Mouse (Mus musculus) heart, adult 11 months (tissue): ENCODE data around the gene Krtcap2.
A peak's percentile ranks its signal among the peaks of the same experiment; 100 is the strongest.

Experiments
- DNase-seq: peaks from one replicate; pipeline ENCODE4 v3.0.0; 2022

Krtcap2 gene

DNA sequence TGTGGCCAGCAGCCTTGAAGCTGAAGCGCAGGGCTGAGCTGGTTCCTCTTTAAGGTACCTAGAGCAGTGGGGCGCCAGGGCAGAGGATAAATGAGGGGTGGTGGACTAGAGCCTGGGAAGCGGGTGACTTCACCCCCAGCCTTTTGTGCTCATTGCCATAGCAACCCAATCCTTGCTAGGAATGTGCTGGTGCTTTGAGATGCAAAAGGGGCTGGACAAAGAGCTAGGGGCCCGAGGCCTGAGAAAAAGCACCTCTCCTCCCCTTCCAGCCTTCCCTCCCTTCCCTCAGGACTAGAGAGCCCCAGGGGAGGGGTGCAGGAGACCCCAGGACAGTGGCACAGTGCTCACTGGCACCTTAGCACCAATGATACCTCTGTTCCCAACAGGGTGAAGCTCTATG lies 19.8 kb upstream of the Krtcap2 start:
- DNase-seq = no peak

DNA sequence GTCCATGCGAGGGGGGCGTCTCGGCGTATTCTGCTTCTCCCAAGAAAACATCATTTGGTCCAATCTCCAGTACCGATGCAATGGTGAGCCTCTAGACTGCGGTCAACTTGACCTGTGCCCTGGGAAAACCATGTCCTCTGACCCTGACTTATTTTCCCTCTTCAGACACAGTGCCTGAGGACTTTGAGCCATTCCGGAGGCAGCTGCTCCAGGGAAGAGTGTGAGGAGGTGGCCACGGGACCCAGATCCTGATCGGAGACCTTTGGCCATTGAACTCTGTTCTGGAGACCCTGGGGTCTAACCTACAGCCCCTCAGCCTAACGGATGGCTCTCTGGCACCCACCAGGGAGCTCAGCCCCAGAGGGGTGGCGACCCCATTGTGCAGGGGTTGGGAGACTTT lies 19.4 kb upstream of the Krtcap2 start:
- DNase-seq = no peak

- DNase-seq = no peak
Measured at GRCm38 (mm10) chr3:89226900-89227299, 18.9 kb upstream of the Krtcap2 start, which contains the start of gene Mtx1. Gene Mtx1 (minus strand): TSS chr3:89227088.

DNA sequence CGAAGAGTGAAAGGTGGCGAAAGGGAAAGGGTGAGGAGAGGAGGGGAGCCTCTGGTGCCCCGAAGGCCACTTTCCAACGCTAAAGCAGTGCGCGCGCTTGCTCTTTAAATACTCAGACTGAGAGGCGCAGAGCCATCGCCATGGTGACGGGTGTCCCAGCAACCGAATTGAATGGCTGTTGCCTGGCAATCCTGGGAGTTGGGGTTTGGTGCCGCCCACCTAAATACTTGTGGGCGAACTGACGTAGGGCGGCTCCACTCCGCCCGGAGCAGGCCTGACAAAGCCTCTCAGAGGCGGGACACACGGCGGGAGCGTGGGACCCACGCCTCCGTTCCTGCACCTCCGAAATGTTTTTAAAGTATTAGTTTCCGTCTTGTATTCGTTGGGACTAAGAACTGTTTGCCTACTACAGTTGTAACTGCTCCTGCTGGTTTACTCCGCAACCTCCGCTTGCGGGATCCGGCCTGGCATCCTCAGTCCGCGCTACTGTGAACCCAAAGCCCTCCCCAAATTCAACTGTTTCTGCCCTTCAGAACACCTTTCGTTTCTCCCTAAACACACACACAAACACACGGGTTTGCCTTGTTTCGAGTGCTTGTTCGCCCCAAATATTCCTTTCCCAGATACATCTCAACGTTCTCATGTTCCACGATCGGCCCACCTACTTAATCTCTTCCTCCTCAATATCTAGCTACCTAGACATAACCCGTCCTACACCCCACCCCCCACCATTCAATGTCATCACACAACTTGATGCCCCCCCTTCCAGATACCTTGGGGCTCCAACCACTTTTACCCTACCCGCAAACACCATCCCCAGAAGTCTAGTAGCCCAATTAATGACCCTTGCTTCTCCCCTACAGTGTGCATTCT lies 18.2 kb upstream of the Krtcap2 start:
- DNase-seq = peak; percentile 99

DNA sequence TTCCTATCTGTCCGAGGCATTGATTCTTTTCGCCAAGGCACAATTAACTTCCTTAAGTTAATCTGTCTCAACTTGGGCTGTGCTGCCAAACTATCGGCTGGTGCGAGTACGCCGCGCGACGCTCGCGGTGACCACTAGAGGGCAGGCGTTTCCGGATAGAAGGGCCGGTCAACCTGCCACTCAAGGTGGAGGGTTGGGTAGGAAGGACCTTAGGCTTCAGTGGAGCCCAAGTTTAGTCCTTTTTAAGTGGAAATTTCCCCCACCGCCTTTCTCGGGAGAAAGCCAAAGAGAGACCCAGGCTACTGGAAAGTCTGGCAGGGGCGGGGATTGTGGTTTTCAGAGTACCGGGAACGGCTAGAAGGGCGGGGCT lies 17.6 kb upstream of the Krtcap2 start:
- peak; percentile 99 for DNase-seq

GRCm38 (mm10) chr3:89228836-89229235 lies 16.9 kb upstream of the Krtcap2 start, which contains the start of gene Muc1:
Gene Muc1 (plus strand): TSS chr3:89229057.
- DNase-seq = peak; percentile 93

DNA sequence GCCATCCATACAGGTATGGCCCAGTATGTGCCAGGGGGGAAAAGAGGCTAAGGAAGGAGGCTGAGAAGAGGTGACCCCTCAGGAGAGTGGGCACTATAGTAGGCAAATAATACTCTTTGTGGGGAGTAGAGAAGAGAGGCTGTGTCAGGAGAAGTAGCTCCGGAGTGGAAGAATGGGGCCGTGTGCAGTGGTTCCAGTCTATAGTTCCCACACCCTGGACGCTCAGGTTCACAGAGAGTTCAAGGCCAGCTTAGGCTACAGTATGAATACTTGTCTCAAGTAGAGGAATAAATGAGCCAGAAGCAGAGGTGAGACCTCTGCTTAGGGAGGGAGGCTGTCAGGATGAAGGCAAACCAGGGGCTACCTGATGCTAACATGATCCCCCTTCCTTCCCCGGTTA lies 16.5 kb upstream of the Krtcap2 start:
- DNase-seq = no peak

DNA sequence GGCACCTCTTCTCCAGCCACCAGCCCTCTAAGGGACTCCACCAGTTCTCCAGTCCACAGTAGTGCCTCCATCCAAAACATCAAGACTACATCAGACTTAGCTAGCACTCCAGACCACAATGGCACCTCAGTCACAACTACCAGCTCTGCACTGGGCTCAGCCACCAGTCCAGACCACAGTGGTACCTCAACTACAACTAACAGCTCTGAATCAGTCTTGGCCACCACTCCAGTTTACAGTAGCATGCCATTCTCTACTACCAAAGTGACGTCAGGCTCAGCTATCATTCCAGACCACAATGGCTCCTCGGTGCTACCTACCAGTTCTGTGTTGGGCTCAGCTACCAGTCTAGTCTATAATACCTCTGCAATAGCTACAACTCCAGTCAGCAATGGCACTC lies 15.2 kb upstream of the Krtcap2 start:
- DNase-seq = peak; percentile 84

DNA sequence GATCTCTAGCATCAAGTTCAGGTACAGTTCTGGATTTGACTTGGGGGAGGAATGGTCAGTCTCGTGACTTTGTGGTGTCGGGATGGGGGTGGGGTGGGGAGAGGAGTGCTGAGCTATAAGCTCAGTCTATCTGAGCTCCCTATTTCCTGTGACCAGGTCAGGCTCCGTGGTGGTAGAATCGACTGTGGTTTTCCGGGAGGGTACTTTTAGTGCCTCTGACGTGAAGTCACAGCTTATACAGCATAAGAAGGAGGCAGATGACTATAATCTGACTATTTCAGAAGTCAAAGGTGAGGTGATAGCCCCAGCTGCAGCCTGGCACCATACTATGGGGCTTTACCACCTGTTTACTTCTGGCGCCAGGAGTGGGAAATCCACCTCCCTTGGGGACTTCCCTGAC lies 14.4 kb upstream of the Krtcap2 start:
- peak; percentile 86 for DNase-seq

DNA sequence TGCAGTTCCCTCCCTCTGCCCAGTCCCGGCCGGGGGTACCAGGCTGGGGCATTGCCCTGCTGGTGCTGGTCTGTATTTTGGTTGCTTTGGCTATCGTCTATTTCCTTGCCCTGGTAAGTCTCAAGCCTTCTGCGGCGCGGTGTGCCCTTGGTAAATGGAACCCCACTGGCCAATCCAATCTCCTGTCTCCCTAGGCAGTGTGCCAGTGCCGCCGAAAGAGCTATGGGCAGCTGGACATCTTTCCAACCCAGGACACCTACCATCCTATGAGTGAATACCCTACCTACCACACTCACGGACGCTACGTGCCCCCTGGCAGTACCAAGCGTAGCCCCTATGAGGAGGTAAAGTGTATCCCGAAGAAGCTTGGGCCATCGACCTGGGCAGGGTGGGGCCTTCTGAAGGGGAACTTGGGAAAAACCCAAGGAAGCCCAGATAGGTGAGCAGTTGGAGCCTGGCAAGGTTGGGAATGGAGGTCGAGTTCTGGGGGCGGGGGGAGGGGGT lies 13.9 kb upstream of the Krtcap2 start:
- peak; percentile 92 for DNase-seq

DNA sequence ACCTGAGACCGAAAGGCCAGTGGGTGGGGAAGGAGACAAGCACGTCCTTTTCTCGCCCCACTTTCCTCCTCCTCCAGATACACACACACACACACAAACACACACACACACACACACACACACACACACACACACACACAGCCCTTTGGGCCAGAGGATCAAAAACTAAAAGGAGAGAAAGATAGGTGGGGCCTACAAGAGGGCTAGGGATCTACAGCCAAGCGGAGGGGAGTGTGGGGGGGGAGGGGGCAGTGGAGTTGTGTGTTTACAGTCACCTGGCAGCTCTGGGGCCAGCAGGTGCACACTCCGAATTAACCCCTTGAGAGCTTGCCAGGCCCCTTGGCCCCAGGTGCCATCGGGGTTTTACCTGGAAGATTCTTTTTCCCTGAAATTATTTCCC lies 13.2 kb upstream of the Krtcap2 start:
- no peak for DNase-seq

DNA sequence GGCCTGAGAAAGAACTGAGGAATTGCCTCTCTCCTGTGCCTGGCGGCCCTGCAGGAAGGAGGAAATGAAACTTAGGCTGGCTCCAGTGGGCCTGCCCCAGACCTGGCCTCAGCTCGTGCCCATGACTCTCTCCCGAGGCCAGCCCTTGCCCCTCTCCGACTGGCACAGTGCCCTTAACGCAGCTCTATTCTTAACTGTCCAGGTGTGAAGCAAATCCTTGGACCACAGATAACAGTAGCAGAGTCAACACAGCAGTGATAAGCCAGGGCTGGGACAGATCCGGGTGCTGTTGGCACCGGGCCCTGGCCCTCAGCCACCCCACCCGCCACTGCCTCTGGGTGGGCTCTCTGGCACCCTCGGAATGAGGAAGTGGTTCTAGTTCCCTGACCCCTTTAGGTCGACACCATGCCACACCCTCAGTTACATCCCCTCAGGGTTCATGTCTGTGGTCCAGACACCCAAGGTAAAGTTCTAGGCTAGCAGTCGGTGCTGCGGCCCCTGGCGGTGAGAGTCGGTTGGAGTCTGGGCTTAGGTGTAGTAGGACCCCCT lies 12.1 kb upstream of the Krtcap2 start:
- peak; percentile 95 for DNase-seq

GRCm38 (mm10) chr3:89236516-89236915 lies 9.2 kb upstream of the Krtcap2 start:
- no peak for DNase-seq

- DNase-seq = peak; percentile 92
Measured at GRCm38 (mm10) chr3:89237682-89238081, 8.1 kb upstream of the Krtcap2 start.

DNA sequence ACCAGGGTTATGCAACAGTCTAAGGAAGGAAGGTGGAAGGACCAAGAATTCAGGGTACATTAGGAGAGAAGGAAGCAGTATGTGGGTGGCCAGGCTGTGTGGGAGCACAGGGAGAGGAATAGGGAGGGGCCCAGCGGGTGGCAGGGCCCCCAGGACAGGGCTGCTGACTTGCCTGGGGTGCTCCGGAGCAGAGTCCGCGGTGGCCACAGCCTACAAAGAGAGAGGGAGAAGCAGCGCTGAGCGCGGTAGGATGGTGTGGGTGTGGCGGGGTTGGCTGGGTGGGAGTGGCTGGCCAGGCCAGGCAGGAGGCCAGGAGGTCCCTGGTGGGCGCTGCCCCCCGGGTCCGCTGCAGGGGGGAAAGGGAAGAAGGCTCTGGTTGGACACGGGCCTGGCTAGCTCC lies 7.3 kb upstream of the Krtcap2 start:
- peak; percentile 85 for DNase-seq

DNA sequence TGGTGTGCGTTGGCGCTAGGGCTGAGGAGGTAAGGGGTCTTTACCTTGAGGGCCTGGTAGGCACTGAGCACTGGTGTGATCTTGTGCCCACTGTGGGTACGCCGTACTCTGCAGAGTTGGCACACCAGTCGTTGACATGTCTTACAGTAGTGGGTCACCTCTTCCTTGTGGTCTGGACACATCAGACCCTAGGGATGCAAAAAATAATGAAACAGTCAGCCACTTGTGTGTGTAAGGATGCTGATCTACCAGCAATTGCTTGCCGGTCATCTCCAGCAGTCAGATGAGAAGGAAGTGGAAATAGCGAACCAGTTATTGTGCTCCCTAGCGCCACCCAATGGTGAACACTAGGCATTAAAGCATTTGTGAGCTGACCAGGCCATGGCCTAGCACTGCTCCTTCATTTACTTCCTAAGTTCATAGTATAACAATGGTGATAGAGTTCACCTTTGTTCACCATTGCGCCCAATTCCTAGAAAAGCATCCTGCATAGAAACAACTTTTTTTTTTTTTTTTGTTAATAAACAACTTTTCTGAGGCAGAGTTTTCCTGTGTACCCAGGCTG lies 3.4 kb upstream of the Krtcap2 start:
- DNase-seq = peak; percentile 94

DNA sequence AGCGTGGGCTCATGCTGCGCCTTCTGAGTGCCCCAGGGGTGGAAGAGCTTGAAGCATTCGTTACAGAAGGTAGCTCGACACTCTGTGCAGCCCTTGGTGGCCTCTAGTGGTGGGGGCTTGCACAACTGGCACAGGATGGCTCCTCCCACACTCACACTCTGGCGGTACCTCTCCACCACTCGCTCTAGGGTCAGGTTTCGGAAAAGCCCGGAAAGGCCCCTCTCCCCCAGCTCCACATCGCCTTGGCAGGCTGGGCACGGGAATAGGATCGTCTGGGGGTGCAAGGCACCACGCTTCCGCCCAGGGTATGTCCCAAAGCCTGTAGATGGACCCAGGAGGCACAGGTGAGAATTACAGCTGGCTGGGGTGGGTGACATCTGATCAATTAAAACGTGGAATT lies 2.2 kb upstream of the Krtcap2 start:
- DNase-seq = peak; percentile 90

DNA sequence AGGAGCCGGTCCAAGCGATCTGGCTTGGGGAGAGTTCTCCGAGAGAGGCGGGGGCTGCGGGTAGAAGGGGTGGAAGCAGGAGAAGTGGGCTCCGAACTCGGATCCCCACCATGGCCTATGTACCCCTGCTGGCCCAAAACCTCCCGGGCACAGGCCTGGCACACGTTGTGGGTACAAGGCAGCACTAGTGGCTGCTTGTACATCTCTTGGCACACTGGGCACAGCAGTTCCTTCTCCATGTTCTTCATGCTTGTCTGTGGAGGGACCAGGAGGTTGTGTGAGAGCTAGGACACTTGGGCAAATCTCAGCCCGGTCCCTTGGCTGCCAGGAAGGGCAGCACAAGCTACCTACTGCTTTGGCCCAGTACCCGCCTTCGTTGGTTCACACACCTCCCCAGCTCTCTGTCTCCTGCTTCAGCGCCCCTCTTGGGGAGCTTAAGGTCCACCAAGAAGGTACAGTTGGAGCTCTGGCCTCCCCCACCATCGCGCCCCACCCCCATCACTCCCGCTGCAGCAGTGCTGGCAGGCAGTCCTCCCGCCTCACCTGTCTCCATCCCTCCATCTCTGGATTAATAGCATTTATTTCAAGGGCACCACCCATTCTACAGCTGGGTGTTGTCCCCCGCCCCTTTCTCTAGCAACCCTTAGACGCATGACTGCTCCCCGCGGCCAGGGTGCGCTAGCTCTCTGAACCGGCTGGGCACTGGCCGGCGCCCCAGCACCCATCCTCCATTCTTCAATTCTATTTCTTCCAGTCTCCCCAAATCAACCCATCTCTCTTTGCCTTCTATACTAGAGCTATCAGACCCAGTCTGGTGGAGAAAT lies 1.4 kb upstream of the Krtcap2 start:
- peak; percentile 95 for DNase-seq

GRCm38 (mm10) chr3:89244982-89245687 lies 631 bp upstream of the Krtcap2 start:
- no peak for DNase-seq

DNA sequence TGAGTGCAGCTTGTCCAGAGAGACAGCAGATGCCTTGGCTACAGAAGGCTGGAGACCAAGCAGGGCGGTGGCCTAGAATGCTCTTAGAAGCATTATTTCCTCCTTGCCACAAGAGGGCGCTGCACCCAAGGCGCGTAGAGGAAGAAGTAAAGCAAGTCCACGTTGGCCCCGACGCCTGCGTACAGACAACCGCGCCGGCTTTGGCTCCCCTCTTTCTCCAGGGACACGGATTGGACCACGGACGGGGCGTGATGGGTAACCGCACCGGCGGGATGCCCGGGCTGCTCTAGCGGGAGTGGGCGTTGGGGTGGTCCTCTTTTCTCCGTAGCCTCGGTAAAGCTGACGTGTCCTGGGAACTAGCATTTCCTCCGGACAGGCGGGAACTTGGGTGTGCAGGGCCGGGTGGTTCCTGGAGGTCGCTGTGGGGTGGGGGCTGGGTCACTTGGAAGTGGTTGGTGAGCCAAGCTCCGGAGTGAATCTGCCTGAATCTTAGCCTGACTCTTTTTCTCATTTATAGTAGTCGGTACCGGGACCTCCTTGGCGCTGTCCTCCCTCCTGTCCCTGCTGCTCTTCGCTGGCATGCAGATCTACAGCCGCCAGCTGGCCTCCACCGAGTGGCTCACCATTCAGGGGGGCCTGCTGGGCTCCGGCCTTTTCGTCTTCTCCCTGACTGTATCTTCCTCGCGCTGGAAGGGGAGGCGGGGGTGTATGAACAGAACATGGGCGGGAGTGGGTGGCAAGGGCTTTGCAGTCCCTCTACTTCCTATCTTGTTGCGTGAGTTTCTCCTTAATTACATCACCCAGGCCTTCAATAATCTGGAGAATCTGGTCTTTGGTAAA lies 715 bp downstream of the Krtcap2 start, which contains the start of gene Trim46:
Trim46 (minus strand) TSS at position 49 of the 840 bp plus-strand sequence.
- peak; percentile 99 for DNase-seq

- no peak for DNase-seq
Measured at GRCm38 (mm10) chr3:89247466-89247865, 1.7 kb downstream of the Krtcap2 start.
